Mouse (Mus musculus) splenic B cell, adult 2 months (primary cell): ENCODE data around the gene Gucd1.
"Not testable (repeated sequence)": the region's sequence is repeated elsewhere in the genome, so short reads cannot be mapped to it uniquely, and the experiment has no call there.

Experiments used
- DNase-seq: peaks from one replicate; pipeline ENCODE4 v3.0.0-alpha.2; 2011; ENCODE audit warnings: low read depth, low spot score
- H3K27me3 ChIP-seq: 2 replicates; pipeline ENCODE4 v1.6.1; 2012; ENCODE audit warnings: mild to moderate bottlenecking, low read length, moderate library complexity, mixed read lengths; ENCODE audit not compliant: control insufficient read depth, poor library complexity, insufficient read depth, severe bottlenecking
- H3K36me3 ChIP-seq: 2 replicates; pipeline ENCODE4 v1.6.1; 2012; ENCODE audit warnings: mild to moderate bottlenecking, low read length, moderate library complexity, mixed read lengths; ENCODE audit not compliant: control insufficient read depth, poor library complexity, insufficient read depth, severe bottlenecking

Gene Gucd1

DNA sequence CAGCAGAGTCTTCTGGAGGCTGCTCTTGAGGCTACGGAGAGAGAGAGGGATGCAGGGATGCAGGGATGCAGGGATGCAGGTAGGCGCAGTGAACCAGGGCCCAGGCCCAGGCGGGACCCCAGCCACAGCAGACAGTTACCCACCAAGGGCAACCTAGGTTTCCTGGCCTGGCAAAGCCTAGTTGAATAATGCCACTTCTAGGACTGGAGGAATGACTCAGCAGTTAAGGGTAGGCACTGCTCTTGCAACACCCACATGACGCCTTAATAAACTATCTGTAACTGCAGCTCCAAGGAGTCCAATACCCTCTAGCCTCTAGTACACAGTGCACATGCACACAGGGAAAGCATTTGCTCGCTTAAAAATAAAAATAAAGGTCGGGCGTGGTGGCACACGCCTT is 36.3 kb upstream of the Gucd1 start:
- Histone ChIP-seq H3K27me3 (no peaks in the 10 kb centered on the region), H3K36me3 (no peaks in the 10 kb centered on the region)
- no peak for DNase-seq

DNA sequence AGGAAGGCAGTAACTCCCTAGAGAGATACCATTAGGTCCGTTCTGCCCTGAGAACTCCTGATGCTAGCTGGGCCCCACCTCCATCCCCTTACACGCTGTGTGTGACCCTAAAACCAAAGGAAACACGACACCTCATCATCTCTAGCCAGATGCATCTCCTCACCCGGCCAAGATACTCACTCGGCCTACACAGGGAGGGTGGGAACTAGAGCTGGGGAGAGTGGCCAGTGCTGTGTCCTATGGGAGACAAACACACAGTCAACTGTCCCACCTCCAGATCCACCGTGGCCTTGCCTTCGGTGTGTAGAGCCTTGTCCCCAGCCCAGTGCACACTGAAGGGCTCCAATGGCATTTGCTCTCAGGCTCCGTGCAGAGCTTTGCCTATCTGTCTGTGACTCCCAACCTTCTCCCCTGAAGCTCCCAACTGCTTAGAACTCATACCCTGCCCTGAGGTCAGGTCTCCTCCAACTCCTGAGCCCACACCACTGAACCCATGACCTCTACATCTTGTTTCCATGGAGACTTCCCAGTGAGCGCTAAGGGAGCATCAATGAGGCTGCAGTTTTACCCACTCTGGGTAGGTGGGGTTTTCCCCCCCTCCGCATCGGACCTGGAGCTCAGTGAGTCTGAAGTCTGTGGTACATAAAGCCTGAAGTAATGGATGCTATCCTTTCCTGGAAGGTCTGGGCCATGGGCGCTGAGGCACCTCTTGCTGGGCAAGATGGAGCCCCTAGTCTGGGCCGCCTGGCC is 35.1 kb upstream of the Gucd1 start:
- H3K27me3 ChIP-seq = no peaks in the 10 kb centered on the region
- DNase-seq = no peak

DNA sequence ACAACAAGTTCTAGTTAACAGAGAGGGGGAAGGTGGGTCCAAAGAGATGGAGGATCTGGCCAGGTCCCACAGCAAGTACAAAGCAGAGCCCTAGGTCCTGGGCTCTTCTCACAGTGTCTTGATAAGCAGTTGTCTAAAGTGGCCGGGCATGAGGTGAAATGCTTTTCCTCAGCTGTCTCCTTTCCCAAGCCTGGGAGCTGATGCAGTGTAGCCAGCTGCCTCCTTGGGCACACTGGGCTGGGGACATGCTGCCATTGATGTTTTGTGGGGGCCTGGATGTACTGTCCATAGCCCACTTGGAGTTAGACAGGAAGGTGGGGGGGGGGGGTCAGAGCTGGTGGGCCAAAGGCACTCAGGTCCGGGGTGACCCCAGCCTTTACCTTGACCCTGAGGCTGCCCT is 34.3 kb upstream of the Gucd1 start:
- H3K27me3 ChIP-seq = no peaks in the 10 kb centered on the region
- H3K36me3 ChIP-seq = no peaks in the 10 kb centered on the region
- no peak for DNase-seq

More for the DNA sequence above, 35.1 kb upstream of the Gucd1 start:
- H3K36me3 ChIP-seq = no peaks in the 10 kb centered on the region

DNA sequence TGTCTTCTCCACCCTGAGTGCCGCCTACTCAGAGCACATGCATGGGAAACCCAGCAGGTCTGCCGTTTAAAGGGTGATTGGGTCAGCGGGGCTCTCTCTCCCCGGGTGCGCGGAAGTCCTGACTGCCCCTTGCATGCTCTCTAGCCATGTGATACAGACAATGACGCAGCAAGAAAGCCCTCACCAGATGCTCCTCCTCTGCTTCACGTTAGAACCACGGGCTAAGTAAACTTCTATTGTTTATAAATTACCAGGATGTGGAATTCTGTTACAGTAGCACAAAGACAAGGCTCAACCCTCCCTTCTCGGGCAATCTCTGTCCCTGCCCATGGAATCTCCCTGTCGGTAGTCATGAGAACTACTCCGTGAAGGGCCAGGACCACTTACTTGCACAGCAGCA is 33.4 kb upstream of the Gucd1 start:
- Histone ChIP-seq H3K36me3 (no peaks in the 10 kb centered on the region), H3K27me3 (no peaks in the 10 kb centered on the region)
- no peak for DNase-seq

DNA sequence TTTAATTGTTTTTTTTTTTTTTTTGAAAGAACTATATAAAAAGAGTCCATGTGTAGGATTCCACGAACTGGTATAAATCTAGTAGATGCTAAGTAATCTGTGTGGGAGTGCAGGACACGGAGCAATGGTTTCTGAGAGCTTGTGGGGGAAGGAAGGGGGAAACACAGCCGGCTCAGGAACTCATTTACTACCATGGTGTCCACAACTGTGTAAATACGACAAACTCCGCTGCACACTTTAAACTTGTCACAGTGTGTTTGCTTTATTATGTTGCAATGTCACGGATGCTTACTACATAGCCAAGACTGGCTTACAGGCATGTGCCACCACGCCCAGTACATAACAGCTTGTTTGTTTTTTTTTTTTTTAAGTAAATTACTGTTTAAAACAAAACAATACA is 32.1 kb upstream of the Gucd1 start:
- DNase-seq = no peak

DNA sequence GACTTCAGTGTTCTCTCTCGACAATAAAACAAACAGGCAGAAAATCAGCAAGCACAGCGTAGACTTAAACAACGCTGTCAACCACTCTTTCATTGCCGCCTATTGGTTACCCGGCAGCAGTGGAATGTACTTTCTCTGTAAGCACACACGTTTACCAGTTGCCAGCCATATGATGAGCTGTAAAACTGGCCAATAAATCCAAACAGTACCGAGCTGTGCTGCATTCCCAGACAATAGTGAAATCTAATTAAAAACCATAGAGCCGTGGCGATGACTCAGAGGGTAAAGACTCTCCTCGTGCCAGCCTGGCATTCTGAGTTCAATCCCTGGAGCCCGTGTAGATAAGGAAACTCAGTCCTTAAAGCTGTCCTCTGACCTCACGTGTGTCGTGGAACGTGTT is 30.7 kb upstream of the Gucd1 start:
- no peaks in the 10 kb centered on the region for H3K27me3 ChIP-seq
- no peak for DNase-seq
- no peaks in the 10 kb centered on the region for H3K36me3 ChIP-seq

More for the DNA sequence above, 32.1 kb upstream of the Gucd1 start:
- Histone ChIP-seq H3K27me3 (no peaks in the 10 kb centered on the region), H3K36me3 (no peaks in the 10 kb centered on the region)

DNA sequence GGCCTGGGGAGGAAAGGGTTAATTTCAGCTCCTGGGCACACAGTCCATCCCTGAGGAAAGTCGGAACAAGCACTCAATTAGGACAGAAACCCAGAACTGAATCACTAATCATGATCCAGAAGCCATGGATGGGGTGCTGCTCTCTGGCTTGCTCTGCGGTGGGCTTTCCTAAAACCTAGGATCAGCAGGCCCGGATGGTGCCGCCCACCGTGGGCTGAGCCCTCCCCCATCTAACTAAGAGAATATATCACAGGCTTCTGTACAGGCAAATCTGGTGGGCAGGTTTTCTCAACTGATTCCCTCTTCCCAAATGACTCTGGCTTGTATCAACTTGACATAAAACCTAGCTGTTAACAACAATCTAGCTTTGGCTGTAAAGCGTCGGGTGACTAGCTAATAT is 30.1 kb upstream of the Gucd1 start:
- Histone ChIP-seq H3K27me3 (no peaks in the 10 kb centered on the region), H3K36me3 (no peaks in the 10 kb centered on the region)
- DNase-seq = no peak

DNA sequence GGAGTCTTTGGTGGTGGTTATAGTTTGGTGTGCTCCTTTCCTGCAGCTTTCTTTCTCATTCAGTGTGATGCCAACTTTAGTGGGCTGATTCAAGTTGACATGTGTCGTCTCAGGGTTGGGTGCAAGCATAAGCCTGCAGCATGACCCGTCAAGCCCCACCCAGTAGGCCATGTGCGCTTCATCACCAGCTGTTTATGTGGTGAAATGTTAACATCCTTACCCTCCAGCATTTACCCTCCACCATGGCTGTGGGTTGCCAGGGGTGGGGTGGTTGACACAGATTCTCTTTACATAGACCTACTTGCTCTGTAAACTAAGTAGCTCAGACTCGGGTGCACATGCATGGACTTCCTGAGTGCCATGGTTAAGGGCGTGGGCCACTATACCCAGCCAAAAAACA is 18.4 kb upstream of the Gucd1 start:
- H3K27me3 ChIP-seq = no peaks in the 10 kb centered on the region
- DNase-seq = no peak
- peaks cover 5% of the 10 kb centered on the region for H3K36me3 ChIP-seq

DNA sequence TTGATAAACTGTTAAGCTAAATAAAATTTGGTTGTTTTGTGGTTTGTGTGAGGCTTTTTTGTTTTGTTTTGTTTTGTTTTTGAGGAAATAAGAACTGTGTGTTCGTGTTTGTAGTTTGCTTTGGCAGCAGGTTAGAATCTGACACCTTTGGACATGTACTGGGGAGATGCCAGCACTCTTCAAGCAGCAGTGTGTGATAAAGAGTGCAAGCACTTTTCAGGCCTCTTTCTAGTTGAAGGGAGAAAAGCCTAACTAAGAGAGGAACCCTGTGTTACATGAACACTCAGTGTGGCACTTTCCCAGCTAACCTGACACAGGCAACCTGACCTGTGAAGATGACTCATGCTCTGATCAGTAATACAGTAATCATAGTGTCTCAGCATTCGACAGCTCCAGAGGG is 17.7 kb upstream of the Gucd1 start:
- Histone ChIP-seq H3K27me3 (no peaks in the 10 kb centered on the region), H3K36me3 (peaks cover 5% of the 10 kb centered on the region)
- no peak for DNase-seq

DNA sequence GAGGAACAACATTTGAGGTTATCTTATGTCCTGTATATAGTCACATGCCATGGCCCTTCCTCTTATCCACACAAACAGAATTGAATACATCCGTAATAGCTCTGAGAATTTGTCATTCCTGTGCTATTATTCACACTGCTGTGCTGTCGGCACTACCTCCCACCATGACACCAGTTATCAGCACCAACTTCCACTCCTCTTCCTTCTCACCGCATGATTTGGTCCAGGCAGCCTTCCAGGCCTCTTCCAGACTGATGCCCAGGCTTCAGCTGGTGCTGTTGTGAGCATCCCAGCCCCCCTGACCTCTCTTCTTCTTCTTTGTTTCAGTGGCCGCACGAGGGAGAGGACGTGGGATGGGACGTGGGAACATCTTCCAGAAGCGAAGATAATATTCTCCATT is 17.2 kb upstream of the Gucd1 start:
- Histone ChIP-seq H3K27me3 (no peaks in the 10 kb centered on the region), H3K36me3 (peaks cover 5% of the 10 kb centered on the region)
- DNase-seq = no peak

DNA sequence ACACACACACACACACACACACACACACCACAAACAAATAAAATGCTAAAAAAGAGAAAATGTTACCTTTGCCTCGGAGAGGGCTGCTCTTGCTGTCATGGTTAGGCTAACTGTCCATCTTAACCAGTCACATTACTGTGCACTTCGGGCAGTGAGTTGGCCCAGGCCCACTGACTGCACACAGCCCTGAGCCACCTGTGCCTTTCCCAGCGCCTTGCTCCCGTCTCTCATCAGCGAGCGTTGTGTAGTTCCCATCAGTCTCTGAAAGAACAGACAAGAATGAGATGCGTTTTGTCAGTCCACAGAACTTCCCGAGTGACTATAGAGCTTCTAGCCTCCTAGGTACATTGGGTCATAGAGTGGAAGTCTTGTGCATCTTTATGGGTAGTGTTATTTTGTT is 16.4 kb upstream of the Gucd1 start:
- Histone ChIP-seq H3K27me3 (no peaks in the 10 kb centered on the region), H3K36me3 (peaks cover 5% of the 10 kb centered on the region)
- no peak for DNase-seq

DNA sequence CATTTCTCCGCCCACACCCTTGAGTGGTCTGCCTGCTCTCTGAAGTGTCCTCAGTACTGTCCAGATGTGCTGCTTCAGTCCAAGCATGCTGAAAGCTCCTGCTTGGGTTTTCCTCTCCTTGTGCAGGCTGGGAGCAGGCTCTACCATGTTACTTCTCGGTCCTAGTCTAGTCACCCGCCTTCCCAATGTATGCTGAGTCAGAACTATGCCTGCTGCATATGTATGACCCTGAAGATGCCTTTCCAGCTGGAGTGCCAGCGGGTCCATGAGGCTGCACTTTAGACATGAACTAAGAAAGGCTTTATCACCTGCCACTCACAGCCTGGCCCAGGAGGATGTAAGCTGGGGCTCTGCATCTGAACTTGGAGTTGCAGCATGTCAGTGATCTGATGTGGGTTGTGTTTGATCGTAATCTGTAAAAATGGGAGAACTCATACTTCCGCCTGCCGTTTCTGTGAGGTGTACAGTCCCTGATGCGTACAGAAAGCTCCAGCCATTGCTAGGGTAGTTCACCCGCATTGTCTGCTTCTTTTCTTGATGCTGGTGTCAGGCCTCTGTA is 13.8 kb upstream of the Gucd1 start:
- no peak for DNase-seq
- H3K36me3 ChIP-seq = peaks cover 7% of the 10 kb centered on the region

DNA sequence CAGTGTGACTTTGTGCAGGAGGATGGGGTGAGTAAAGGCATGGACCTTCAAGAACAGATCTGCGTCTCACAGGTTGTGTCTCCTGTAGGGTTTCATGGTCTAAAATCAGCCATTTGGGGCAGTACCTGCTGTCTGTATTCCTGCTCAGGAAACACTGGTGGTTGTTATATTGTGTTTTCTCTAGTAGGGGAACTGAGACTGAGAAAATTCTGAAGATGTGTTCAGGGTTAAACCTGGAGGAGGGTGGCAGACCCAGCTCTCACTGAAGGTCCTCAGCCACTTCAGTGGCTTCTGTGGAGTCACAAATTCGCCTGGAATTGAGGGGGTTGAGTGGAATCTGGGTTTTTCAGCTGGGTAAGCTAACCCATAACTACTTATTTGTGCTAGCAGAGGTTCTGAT is 12.6 kb upstream of the Gucd1 start:
- Histone ChIP-seq H3K27me3 (no peaks in the 10 kb centered on the region), H3K36me3 (peaks cover 7% of the 10 kb centered on the region)
- no peak for DNase-seq

More for the DNA sequence above, 13.8 kb upstream of the Gucd1 start:
- H3K27me3 ChIP-seq = no peaks in the 10 kb centered on the region

DNA sequence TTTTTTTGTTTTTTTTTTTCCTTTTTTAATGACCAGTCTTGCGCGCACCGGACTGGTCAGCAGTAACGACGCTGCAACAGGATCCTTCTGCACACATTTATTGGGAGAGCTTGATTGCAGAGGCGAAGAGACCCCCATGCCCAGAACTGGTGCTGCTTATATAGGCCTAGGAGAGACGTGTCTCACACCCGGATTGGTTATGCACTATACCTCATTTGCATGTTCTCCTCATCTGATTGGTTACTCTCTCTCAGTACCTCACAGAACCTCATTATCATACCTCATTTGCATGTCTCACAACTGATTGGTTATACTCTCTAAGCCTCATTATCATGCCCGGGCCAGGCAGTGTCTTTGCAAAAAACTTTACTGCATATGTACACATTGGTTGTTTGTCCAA is 7.7 kb upstream of the Gucd1 start:
- H3K27me3 ChIP-seq, H3K36me3 ChIP-seq, DNase-seq: not testable (repeated sequence)

DNA sequence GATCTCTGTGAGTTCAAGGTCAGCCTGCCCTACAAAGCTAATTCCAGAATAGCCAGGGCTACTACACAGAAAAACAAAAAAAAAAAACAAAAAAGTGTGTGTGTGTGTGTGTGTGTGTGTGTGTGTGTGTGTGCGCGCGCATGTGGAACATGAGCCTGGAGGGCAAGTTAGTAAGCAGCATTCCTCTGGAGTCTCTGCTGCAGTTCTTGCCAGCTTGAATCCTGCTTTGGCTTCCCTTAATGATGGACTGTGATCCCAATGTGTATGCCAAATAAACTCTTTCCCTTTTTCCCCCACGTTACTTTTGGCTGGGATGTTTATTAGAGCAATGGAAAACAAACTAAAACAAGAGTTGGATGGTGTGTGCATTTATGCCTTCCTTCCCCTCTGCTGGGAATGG is 3.9 kb upstream of the Gucd1 start:
- Histone ChIP-seq H3K36me3 (peaks cover 2% of the 10 kb centered on the region; the same call in 1 of the 2 replicates), H3K27me3 (no peaks in the 10 kb centered on the region)
- no peak for DNase-seq

DNA sequence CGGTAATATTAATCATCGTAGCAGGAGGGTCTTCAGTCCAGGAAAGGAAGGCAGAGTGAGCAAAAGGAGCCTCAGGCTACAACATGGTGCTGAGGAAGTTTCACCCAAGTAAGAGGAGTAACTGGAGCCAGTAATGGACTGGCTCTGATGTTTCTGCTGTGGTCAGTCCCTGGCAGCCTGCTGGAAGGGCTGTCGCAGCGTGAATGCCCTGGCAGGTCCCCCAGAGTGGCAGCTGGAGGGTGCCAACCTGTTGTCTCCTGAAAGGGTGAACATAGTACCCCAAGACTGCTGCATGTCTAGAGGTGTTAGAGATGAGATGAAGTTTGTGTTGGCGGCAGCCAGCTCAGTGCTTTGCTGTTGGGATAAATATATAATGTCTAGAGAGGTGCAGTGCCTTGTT is 2.8 kb upstream of the Gucd1 start:
- no peaks in the 10 kb centered on the region for H3K27me3 ChIP-seq
- DNase-seq = no peak
- peaks cover 2% of the 10 kb centered on the region; the same call in 1 of the 2 replicates for H3K36me3 ChIP-seq
